Comparison of ENCODE assay signal across 11 mouse cellular contexts in the genomic region with DNA sequence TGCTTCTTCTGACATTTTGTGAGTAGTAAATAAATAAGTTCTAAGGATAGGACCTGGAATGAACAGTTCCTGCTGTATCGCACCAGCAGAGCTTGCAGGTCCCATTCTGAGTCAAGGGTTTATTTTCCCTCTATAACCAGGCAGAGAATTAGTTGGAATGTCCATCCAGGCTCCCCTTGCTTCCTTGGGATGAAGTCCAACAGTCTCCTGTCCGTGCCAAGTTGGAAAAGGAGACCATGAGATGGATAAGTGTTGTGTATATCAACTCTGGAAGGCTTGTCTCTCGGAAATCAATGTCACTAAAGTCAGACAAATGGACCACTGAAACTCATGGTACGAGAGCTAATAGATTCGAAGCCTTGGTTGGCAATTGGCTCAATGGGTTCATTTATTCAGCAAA.
"Had no signal": no experiment of that assay in that cellular context is flagged by ENCODE, and none has a peak within 500 bp of the region (broad histone marks: within the 10 kb centered on the region; RNA-seq: fewer than 3 reads in every experiment).

No protein-coding gene starts in this region.

- H3K9me3 ChIP-seq: midbrain, embryonic 13.5 days; neural tube, embryonic 15.5 days had no signal

- H3K4me2 ChIP-seq: limb, embryonic 13.5 days; midbrain, embryonic 13.5 days; neural tube, embryonic 15.5 days had no signal

- H3K36me3 ChIP-seq: limb, embryonic 13.5 days; midbrain, embryonic 13.5 days; neural tube, embryonic 15.5 days had no signal

- H3K27me3 ChIP-seq: neural tube, embryonic 15.5 days had no signal

- H3K27ac ChIP-seq: limb, embryonic 13.5 days; liver, embryonic 14.5 days; midbrain, embryonic 13.5 days; neural tube, embryonic 15.5 days had no signal

- H3K4me3 ChIP-seq: limb, embryonic 13.5 days; midbrain, embryonic 13.5 days; myocyte; neural tube, embryonic 15.5 days had no signal

- ATAC-seq: midbrain, embryonic 13.5 days had no signal

- H3K9ac ChIP-seq: limb, embryonic 13.5 days; liver, embryonic 14.5 days; midbrain, embryonic 13.5 days; neural tube, embryonic 15.5 days had no signal

- DNase-seq: kidney, postnatal 10 days; left cerebral cortex, postnatal 4 days; lung, adult 18-20 months; right cerebral cortex, adult 18-20 months; right cerebral cortex, postnatal 25 days; thymus, postnatal 36 days had no signal
